Mouse (Mus musculus): ENCODE data around the gene Syt14. TPM values are rescaled to one million over a fixed set of nuclear protein-coding genes. Genes with fewer than 3 reads are reported as not detected.

Syt14 gene
- polyA plus RNA-seq, 1 experiment from 2014 or later, result 9.0 TPM

- Histone ChIP-seq H3K4me2 (ENCODE audit: low read length) (no peak overlapping the region), H3K4me3 (replicated peaks; ENCODE audit: low read length) (no peak overlapping the region), H3K4me1 (replicated peaks; ENCODE audit: control insufficient read depth, insufficient read depth, low read length) (no peaks in the 10 kb centered on the region), H3K9me3 (ENCODE audit: control insufficient read depth, low read length) (no peaks in the 10 kb centered on the region), H3K27me3 (replicated peaks; ENCODE audit: control insufficient read depth, insufficient read depth, low read length) (no peaks in the 10 kb centered on the region), H3K27ac (ENCODE audit: low read length) (no peak overlapping the region), H3K36me3 (ENCODE audit: control insufficient read depth, insufficient read depth) (peaks cover 6% of the 10 kb centered on the region; the same call in 1 of the 2 replicates), H3K9ac (replicated peaks; ENCODE audit: low read depth, low read length) (no peak overlapping the region)
- ATAC-seq, result no peak
- WGBS, result 57% methylated on average over 10 of the region's 10 CpGs
Observed at GRCm38 (mm10) chr1:192897218-192897617, 138.4 kb downstream of the Syt14 start.

DNA sequence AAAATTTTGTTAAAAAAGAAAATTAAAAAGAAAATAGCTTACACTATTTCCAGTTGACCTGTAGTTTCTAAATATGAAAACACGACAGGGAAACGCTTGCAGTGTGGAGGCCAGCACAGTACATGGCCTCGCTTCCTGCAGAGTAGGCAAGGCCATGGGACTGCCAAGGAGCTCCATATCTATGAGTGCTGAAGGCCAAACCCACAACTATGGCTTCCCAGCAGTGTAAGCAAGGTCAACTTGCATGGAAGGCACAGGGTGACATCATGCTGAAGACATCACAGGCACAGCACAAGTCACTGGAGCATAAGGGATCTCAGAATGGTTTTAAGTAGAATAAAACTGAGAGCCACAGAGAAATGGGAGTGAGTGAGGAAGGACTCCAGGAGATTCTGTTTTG, 139.5 kb downstream of the Syt14 start:
- over 99% methylated on average over 3 of the region's 3 CpGs for WGBS
- Histone ChIP-seq H3K9ac (replicated peaks; ENCODE audit: low read depth, low read length) (no peak overlapping the region), H3K4me1 (replicated peaks; ENCODE audit: control insufficient read depth, insufficient read depth, low read length) (no peaks in the 10 kb centered on the region), H3K4me3 (replicated peaks; ENCODE audit: low read length) (no peak overlapping the region), H3K4me2 (ENCODE audit: low read length) (no peak overlapping the region), H3K9me3 (ENCODE audit: control insufficient read depth, low read length) (no peaks in the 10 kb centered on the region), H3K36me3 (ENCODE audit: control insufficient read depth, insufficient read depth) (peaks cover 6% of the 10 kb centered on the region; the same call in 1 of the 2 replicates), H3K27me3 (replicated peaks; ENCODE audit: control insufficient read depth, insufficient read depth, low read length) (no peaks in the 10 kb centered on the region), H3K27ac (ENCODE audit: low read length) (no peak overlapping the region)
- ATAC-seq, result no peak

- H3K27ac ChIP-seq (ENCODE audit: low read length), result no peak overlapping the region
- H3K36me3 ChIP-seq (ENCODE audit: control insufficient read depth, insufficient read depth), result 0 out of 2 replicates have a peak, but pooled peaks cover 2% of the 10 kb centered on the region
- WGBS, result 79% methylated on average over 3 of the region's 3 CpGs
- no peaks in the 10 kb centered on the region for H3K27me3 ChIP-seq (replicated peaks; ENCODE audit: control insufficient read depth, insufficient read depth, low read length)
- no peak overlapping the region for H3K4me2 ChIP-seq (ENCODE audit: low read length)
- no peak for ATAC-seq
- H3K9me3 ChIP-seq (ENCODE audit: control insufficient read depth, low read length), result no peaks in the 10 kb centered on the region
- no peaks in the 10 kb centered on the region for H3K4me1 ChIP-seq (replicated peaks; ENCODE audit: control insufficient read depth, insufficient read depth, low read length)
- H3K4me3 ChIP-seq (replicated peaks; ENCODE audit: low read length), result no peak overlapping the region
- H3K9ac ChIP-seq (replicated peaks; ENCODE audit: low read depth, low read length), result no peak overlapping the region
Observed at GRCm38 (mm10) chr1:192890716-192891115, 144.9 kb downstream of the Syt14 start.

GRCm38 (mm10) chr1:192882617-192883295, 152.8 kb downstream of the Syt14 start:
- no peaks in the 10 kb centered on the region for H3K9me3 ChIP-seq (ENCODE audit: control insufficient read depth, low read length)
- H3K4me1 ChIP-seq (replicated peaks; ENCODE audit: control insufficient read depth, insufficient read depth, low read length), result no peaks in the 10 kb centered on the region
- H3K27me3 ChIP-seq (replicated peaks; ENCODE audit: control insufficient read depth, insufficient read depth, low read length), result no peaks in the 10 kb centered on the region
- no peak overlapping the region for H3K9ac ChIP-seq (replicated peaks; ENCODE audit: low read depth, low read length)
- no peak overlapping the region for H3K4me2 ChIP-seq (ENCODE audit: low read length)
- H3K27ac ChIP-seq (ENCODE audit: low read length), result no peak overlapping the region
- ATAC-seq, result no peak
- H3K4me3 ChIP-seq (replicated peaks; ENCODE audit: low read length), result no peak overlapping the region
- no peaks in the 10 kb centered on the region for H3K36me3 ChIP-seq (ENCODE audit: control insufficient read depth, insufficient read depth)
- 65% methylated on average over 2 of the region's 2 CpGs for WGBS

GRCm38 (mm10) chr1:192880130-192880529, 155.4 kb downstream of the Syt14 start:
- no peak overlapping the region for H3K9ac ChIP-seq (replicated peaks; ENCODE audit: low read depth, low read length)
- no peak overlapping the region for H3K4me2 ChIP-seq (ENCODE audit: low read length)
- H3K4me1 ChIP-seq (replicated peaks; ENCODE audit: control insufficient read depth, insufficient read depth, low read length), result no peaks in the 10 kb centered on the region
- H3K27me3 ChIP-seq (replicated peaks; ENCODE audit: control insufficient read depth, insufficient read depth, low read length), result no peaks in the 10 kb centered on the region
- H3K9me3 ChIP-seq (ENCODE audit: control insufficient read depth, low read length), result no peaks in the 10 kb centered on the region
- no peak overlapping the region for H3K27ac ChIP-seq (ENCODE audit: low read length)
- H3K36me3 ChIP-seq (ENCODE audit: control insufficient read depth, insufficient read depth), result no peaks in the 10 kb centered on the region
- H3K4me3 ChIP-seq (replicated peaks; ENCODE audit: low read length), result no peak overlapping the region
- 82% methylated on average over 4 of the region's 4 CpGs for WGBS
- ATAC-seq, result no peak

- Histone ChIP-seq H3K27ac (ENCODE audit: low read length) (no peak overlapping the region), H3K4me1 (replicated peaks; ENCODE audit: control insufficient read depth, insufficient read depth, low read length) (no peaks in the 10 kb centered on the region), H3K9ac (replicated peaks; ENCODE audit: low read depth, low read length) (no peak overlapping the region), H3K27me3 (replicated peaks; ENCODE audit: control insufficient read depth, insufficient read depth, low read length) (no peaks in the 10 kb centered on the region), H3K36me3 (ENCODE audit: control insufficient read depth, insufficient read depth) (no peaks in the 10 kb centered on the region), H3K4me2 (ENCODE audit: low read length) (no peak overlapping the region), H3K4me3 (replicated peaks; ENCODE audit: low read length) (no peak overlapping the region), H3K9me3 (ENCODE audit: control insufficient read depth, low read length) (no peaks in the 10 kb centered on the region)
- no peak for ATAC-seq
- 88% methylated on average over 7 of the region's 7 CpGs for WGBS
Observed at GRCm38 (mm10) chr1:192879086-192879580, 156.4 kb downstream of the Syt14 start.

- no peaks in the 10 kb centered on the region for H3K27me3 ChIP-seq (replicated peaks; ENCODE audit: control insufficient read depth, insufficient read depth, low read length)
- H3K4me1 ChIP-seq (replicated peaks; ENCODE audit: control insufficient read depth, insufficient read depth, low read length), result peaks cover 2% of the 10 kb centered on the region; the same call in 1 of the 2 replicates
- H3K4me2 ChIP-seq (ENCODE audit: low read length), result no peak overlapping the region
- WGBS, result 34% methylated on average over 5 of the region's 5 CpGs
- H3K27ac ChIP-seq (ENCODE audit: low read length), result no peak overlapping the region
- no peak overlapping the region for H3K9ac ChIP-seq (replicated peaks; ENCODE audit: low read depth, low read length)
- no peaks in the 10 kb centered on the region for H3K36me3 ChIP-seq (ENCODE audit: control insufficient read depth, insufficient read depth)
- H3K4me3 ChIP-seq (replicated peaks; ENCODE audit: low read length), result no peak overlapping the region
- H3K9me3 ChIP-seq (ENCODE audit: control insufficient read depth, low read length), result no peaks in the 10 kb centered on the region
- no peak for ATAC-seq
Observed at GRCm38 (mm10) chr1:192872841-192873240, 162.7 kb downstream of the Syt14 start.

- Histone ChIP-seq H3K9ac (replicated peaks; ENCODE audit: low read depth, low read length) (no peak overlapping the region), H3K4me3 (replicated peaks; ENCODE audit: low read length) (no peak overlapping the region), H3K9me3 (ENCODE audit: control insufficient read depth, low read length) (no peaks in the 10 kb centered on the region), H3K27ac (ENCODE audit: low read length) (no peak overlapping the region), H3K4me2 (ENCODE audit: low read length) (no peak overlapping the region), H3K4me1 (replicated peaks; ENCODE audit: control insufficient read depth, insufficient read depth, low read length) (peaks cover 2% of the 10 kb centered on the region; the same call in 1 of the 2 replicates), H3K36me3 (ENCODE audit: control insufficient read depth, insufficient read depth) (no peaks in the 10 kb centered on the region), H3K27me3 (replicated peaks; ENCODE audit: control insufficient read depth, insufficient read depth, low read length) (no peaks in the 10 kb centered on the region)
- ATAC-seq, result no peak
- 92% methylated on average over 1 of the region's 1 CpGs for WGBS
Observed at GRCm38 (mm10) chr1:192869761-192870160, 165.8 kb downstream of the Syt14 start.

- 67% methylated on average over 3 of the region's 3 CpGs for WGBS
Observed at GRCm38 (mm10) chr1:192864440-192864839, 171.1 kb downstream of the Syt14 start.

More at GRCm38 (mm10) chr1:192864440-192864839, 171.1 kb downstream of the Syt14 start:
- Histone ChIP-seq H3K27me3 (replicated peaks; ENCODE audit: control insufficient read depth, insufficient read depth, low read length) (no peaks in the 10 kb centered on the region), H3K9me3 (ENCODE audit: control insufficient read depth, low read length) (no peaks in the 10 kb centered on the region), H3K27ac (ENCODE audit: low read length) (no peak overlapping the region), H3K4me2 (ENCODE audit: low read length) (no peak overlapping the region), H3K4me1 (replicated peaks; ENCODE audit: control insufficient read depth, insufficient read depth, low read length) (no peaks in the 10 kb centered on the region; the same call in 1 of the 2 replicates), H3K9ac (replicated peaks; ENCODE audit: low read depth, low read length) (no peak overlapping the region), H3K36me3 (ENCODE audit: control insufficient read depth, insufficient read depth) (no peaks in the 10 kb centered on the region), H3K4me3 (replicated peaks; ENCODE audit: low read length) (no peak overlapping the region)
- ATAC-seq, result no peak

Data from forebrain, embryonic 16.5 days (tissue).